Mouse (Mus musculus): ENCODE measurements around the gene Ankrd34a.

GRCm38 (mm10) chr3:96645018-96645649, 48.7 kb downstream of the Ankrd34a start, which contains the start of gene Itga10:
- TF ChIP-seq CTCF (IDR thresholded peaks at IDR 0.05; ENCODE audit: control insufficient read depth, insufficient read depth, insufficient replicate concordance, low read depth, low read length) = no peak
- no peak for TF ChIP-seq POLR2A (IDR thresholded peaks at IDR 0.05; ENCODE audit: control insufficient read depth, low read depth, low read length)
